In genomic region chrX:12857881-12858755, GRCm38 (mm10) we compare ENCODE assay signal across 8 mouse cellular contexts.
DNase-seq lines count a peak whose midpoint lies in the region; ATAC-seq lines count a peak whose summit lies in the region.

No protein-coding gene starts in this region.

- peaks cover 10% of the 10 kb centered on the region for H3K4me1 ChIP-seq in forebrain, embryonic 16.5 days (replicated peaks; ENCODE audit: control insufficient read depth, insufficient read depth, low read length)
- H3K4me1 ChIP-seq in limb, embryonic 10.5 days: peaks cover 7% of the 10 kb centered on the region; the same call in 1 of the 2 replicates
- no peaks in the 10 kb centered on the region for H3K4me1 ChIP-seq in stomach, embryonic 15.5 days

- H3K9ac ChIP-seq in forebrain, embryonic 16.5 days (replicated peaks; ENCODE audit: low read depth, low read length): peak overlapping the region; percentile 44
- no peak overlapping the region for H3K9ac ChIP-seq in stomach, embryonic 15.5 days

- peak overlapping the region; percentile 57 for H3K4me2 ChIP-seq in forebrain, embryonic 16.5 days (ENCODE audit: low read length)
- peak overlapping the region; percentile 46 for H3K4me2 ChIP-seq in stomach, embryonic 15.5 days

- no peaks in the 10 kb centered on the region for H3K36me3 ChIP-seq in forebrain, embryonic 16.5 days (ENCODE audit: control insufficient read depth, insufficient read depth)
- H3K36me3 ChIP-seq in limb, embryonic 10.5 days: no peaks in the 10 kb centered on the region
- H3K36me3 ChIP-seq in stomach, embryonic 15.5 days: no peaks in the 10 kb centered on the region

- peak; percentile 7 for DNase-seq in cerebellum, adult 8-10 months
- DNase-seq in cerebellum, adult 9-10 months: no peak
- DNase-seq in adrenal gland, postnatal 10 days: peak; percentile 45
- DNase-seq in induced T-regulatory cell, adult 2 months (ENCODE audit: low read depth): peak; percentile 34
- DNase-seq in limb, embryonic 10.5 days (ENCODE audit: low spot score): peak; percentile 31

- H3K27me3 ChIP-seq in forebrain, embryonic 16.5 days (replicated peaks; ENCODE audit: control insufficient read depth, insufficient read depth, low read length): no peaks in the 10 kb centered on the region
- peaks cover 39% of the 10 kb centered on the region for H3K27me3 ChIP-seq in limb, embryonic 10.5 days (ENCODE audit: low read depth, poor library complexity, severe bottlenecking)
- H3K27me3 ChIP-seq in stomach, embryonic 15.5 days (replicated peaks): no peaks in the 10 kb centered on the region

- peak overlapping the region; percentile 36 for H3K4me3 ChIP-seq in forebrain, embryonic 16.5 days (replicated peaks; ENCODE audit: low read length)
- H3K4me3 ChIP-seq in limb, embryonic 10.5 days: peak overlapping the region; percentile 37
- H3K4me3 ChIP-seq in stomach, embryonic 15.5 days (replicated peaks): peak overlapping the region; percentile 29

- WGBS in forebrain, embryonic 16.5 days: 20% methylated on average over 17 of the region's 17 CpGs
- WGBS in limb, embryonic 10.5 days: 31% methylated on average over 16 of the region's 17 CpGs
- 24% methylated on average over 17 of the region's 17 CpGs for WGBS in stomach, embryonic 15.5 days

- ATAC-seq in forebrain, embryonic 16.5 days: peak; percentile 87
- ATAC-seq in megakaryocyte progenitor cell, adult 5-6 weeks (replicated peaks; ENCODE audit: poor library complexity): peak; percentile 81
- ATAC-seq in stomach, embryonic 15.5 days (ENCODE audit: insufficient read depth, low FRiP score, low read depth): peak; percentile 77

- H3K27ac ChIP-seq in forebrain, embryonic 16.5 days (ENCODE audit: low read length): peak overlapping the region; percentile 96
- peak overlapping the region; percentile 66 for H3K27ac ChIP-seq in limb, embryonic 10.5 days
- peak overlapping the region; percentile 77 for H3K27ac ChIP-seq in stomach, embryonic 15.5 days

- no peaks in the 10 kb centered on the region for H3K9me3 ChIP-seq in forebrain, embryonic 16.5 days (ENCODE audit: control insufficient read depth, low read length)
- H3K9me3 ChIP-seq in limb, embryonic 10.5 days (replicated peaks): no peaks in the 10 kb centered on the region
- no peaks in the 10 kb centered on the region for H3K9me3 ChIP-seq in stomach, embryonic 15.5 days
